Mouse (Mus musculus) left cerebral cortex, adult 8-10 months (tissue): Measurements from ENCODE around the gene Nmnat2. TPM values are rescaled to one million over a fixed set of nuclear protein-coding genes. Genes with fewer than 3 reads are reported as not detected.

Experiments used
- DNase-seq, 2 experiments: peaks; one replicate each; pipeline ENCODE4 v3.0.0; 2022; ENCODE audit warnings: low spot score in 2 of 2
- total RNA-seq, 4 experiments: library from RNA; stranded (reverse); gene quantifications; 2 replicates each; pipeline ENCODE4 v1.2.4; 2022

Gene Nmnat2
- 100 to 1,000 TPM; 152 to 174 (median 163) TPM for total RNA-seq

- peak; percentile 67 to 70 for DNase-seq
These were observed at the start of gene Nmnat2 for GRCm38 (mm10) chr1:152954821-152955523. Gene Nmnat2, plus strand, starts transcription at chr1:152954993.

GRCm38 (mm10) chr1:152913483-152914460, 41.0 kb upstream of the Nmnat2 start:
- no peak for DNase-seq

GRCm38 (mm10) chr1:152915766-152916165, 39.0 kb upstream of the Nmnat2 start:
- no peak for DNase-seq

DNA sequence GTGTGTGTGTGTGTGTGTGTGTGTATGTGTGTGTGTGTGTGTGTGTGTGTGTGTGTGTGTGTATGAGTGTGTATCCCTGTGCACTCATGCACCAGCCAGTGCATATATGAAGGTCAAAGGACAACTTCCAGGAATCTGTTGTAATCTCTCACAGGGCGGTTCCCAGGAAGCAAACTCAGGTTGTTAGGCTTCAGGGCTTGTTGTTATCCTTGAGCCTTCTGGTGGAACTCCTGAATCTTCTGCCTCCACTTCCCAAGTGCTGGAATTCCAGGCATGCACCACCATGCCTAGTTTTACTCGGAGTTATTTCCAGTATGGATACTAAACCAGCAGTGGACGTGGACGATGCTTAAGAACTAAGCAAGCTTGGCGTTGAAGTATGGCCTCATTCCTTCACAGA, 37.9 kb upstream of the Nmnat2 start:
- no peak for DNase-seq

- no peak for DNase-seq
These were observed 37.2 kb upstream of the Nmnat2 start for GRCm38 (mm10) chr1:152917626-152918025.

- no peak for DNase-seq
These were observed 33.0 kb upstream of the Nmnat2 start for GRCm38 (mm10) chr1:152921786-152922185.

DNA sequence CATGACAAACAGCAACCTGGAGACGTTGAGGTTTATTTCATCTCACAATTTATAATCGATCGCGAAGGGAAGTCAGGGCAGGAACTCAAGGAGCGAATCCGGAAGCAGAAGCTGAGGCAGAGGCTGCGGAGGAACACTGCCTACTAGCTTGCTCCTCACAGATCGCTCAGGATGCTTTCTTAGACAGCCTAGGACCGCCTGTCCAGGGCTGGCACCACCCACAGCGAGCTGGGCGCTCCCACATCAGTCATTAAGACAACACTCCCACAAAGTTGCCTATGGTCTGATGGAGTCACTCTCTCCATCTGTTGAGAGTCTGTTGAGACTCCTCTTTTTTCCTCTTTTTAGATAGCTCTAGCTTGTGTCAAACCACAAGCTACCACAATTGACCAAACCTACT, 20.8 kb upstream of the Nmnat2 start:
- DNase-seq = no peak

GRCm38 (mm10) chr1:152935476-152935875, 19.3 kb upstream of the Nmnat2 start:
- no peak for DNase-seq

GRCm38 (mm10) chr1:152936365-152936764, 18.4 kb upstream of the Nmnat2 start:
- no peak for DNase-seq

- DNase-seq = no peak
These were observed 11.8 kb upstream of the Nmnat2 start for GRCm38 (mm10) chr1:152942977-152943376.

GRCm38 (mm10) chr1:152954167-152954566, 626 bp upstream of the Nmnat2 start:
- no peak for DNase-seq

DNA sequence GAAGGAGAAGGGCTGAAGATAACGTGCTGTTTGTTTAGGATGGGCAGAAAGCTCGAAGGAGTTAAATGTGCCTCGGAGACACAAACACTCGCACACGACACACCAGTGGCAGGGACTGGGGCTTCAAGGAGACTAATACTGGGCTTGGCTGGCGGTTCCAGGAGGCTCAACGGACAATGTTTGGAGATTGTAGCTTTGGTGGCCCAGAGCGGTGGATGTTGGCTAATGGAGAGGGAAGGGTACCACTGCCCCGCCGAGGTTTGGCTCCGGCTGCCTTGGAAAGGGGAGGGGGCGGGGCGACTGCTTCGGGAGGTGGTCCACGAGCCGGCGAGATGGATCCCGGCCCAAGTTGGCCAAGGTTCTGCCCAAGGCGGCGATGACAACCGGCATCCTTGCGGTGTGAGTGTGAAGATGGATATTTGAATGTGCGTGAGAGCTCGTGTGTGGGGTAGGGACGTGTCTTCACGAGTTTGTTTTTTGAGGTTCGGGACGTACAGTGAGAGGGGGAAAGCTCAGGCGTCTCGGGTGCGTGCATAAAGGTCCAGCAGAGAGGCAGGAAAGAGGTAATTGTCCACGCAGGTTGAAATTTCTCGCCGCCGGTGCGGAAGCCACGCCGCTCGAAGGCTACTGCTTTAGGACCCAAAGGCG, 895 bp downstream of the Nmnat2 start:
- DNase-seq = peak in 1 of 2 experiments; percentile 21

GRCm38 (mm10) chr1:152956221-152956620, 1.4 kb downstream of the Nmnat2 start:
- peak in 1 of 2 experiments; percentile 18 for DNase-seq

GRCm38 (mm10) chr1:152964344-152964743, 9.6 kb downstream of the Nmnat2 start:
- DNase-seq = no peak

DNA sequence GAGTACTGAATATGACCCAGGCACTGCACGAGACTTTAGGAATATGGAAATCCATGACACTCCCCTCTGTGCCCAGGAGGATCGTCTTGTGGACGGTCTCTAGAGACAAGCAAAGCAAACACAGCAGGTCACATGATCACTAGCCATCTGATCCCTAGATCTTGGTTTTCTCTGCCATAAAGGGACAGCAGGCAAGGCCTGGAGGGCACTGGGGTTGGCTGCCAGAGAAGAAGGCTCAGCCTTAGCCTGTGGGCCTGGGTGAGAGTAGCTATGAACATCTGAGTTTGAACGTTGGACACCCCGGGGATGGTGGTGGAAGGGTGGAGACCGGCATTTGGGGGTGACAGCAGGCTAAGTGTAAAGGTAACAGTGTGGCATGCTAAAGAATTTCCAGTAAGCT, 11.4 kb downstream of the Nmnat2 start:
- no peak for DNase-seq

- no peak for DNase-seq
These were observed 11.9 kb downstream of the Nmnat2 start for GRCm38 (mm10) chr1:152966686-152967085.

- peak in 1 of 2 experiments; percentile 43 for DNase-seq
These were observed 14.3 kb downstream of the Nmnat2 start for GRCm38 (mm10) chr1:152969081-152969480.

DNA sequence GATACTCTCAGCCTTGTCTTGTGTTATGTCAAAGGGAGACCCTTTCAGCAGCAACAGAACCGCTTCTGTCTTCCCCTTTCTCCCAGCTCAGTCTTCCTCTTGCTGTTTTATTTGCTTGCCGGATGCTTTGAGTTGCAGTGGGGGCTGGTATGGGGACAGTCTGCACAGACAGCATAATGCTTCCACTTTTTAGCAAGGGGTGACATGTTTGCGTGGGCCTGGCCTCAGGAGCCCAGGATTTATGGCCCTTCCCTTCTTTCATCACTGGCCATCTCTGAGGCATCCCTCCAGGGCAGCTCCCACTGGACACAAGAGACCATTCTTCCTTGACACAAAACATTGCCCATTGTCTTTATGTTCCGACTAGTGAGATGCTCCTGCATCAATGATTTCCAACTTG, 18.2 kb downstream of the Nmnat2 start:
- DNase-seq = no peak

GRCm38 (mm10) chr1:152973421-152973820, 18.6 kb downstream of the Nmnat2 start:
- no peak for DNase-seq

DNA sequence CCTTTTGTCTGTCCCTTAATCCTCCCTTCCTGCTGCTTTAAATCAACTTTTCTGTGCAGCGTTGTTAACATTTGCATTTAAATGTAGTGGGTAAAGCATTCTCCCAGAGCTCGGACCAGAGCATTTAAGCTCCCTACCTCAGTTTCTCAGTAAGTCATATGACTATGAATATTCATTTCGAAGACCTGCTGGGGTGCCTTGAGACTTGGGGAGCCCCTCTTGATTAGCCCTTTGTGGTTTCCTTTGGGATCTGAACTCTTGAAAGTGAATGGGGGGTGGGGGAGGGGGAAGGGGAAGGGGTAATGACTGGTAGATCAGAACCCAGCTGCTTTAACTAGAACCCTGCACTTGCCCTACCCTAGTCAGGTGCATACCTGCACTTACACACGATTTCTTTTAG, 19.1 kb downstream of the Nmnat2 start:
- DNase-seq = no peak

GRCm38 (mm10) chr1:152975144-152975543, 20.4 kb downstream of the Nmnat2 start:
- no peak for DNase-seq

GRCm38 (mm10) chr1:152978700-152979099, 23.9 kb downstream of the Nmnat2 start:
- DNase-seq = no peak
